Mouse (Mus musculus) left cerebral cortex, adult 11 months (tissue): ENCODE measurements around the gene Elmo1.

Experiments used
- DNase-seq: peaks from one replicate; pipeline ENCODE4 v3.0.0; 2022; ENCODE audit warnings: low spot score

The Elmo1 gene

DNA sequence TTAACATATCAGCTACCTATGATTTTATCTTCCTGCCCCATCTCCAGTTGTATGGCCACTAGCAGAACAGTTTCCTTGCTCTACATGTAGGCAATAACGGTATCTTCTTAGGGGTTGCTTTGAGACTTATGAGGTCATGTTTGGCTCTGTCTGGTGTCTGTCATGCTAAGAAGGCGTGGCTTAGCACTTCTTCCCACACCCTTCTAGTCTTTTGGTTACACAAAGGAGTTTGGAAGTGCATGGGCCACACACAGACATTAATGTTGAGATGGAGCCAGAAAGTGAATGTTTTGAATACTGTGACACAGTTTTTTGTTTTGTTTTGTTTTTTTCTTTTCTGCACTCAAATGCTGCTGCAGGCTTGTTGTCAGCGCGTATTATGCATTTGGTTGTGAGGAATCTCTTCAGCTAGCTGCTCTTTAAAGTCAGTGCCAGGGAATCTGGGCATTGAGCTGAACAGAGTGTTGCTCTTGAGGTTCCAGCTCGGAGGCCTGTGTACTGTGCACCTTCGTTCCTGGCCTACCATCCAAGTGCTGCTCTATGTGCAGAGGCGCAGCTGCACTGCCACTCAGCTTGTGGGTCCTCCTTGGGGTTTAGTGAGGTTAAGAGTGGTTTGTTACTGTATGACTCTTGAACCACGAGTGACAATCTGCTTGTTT lies 31.1 kb downstream of the Elmo1 start:
- DNase-seq, result no peak

DNA sequence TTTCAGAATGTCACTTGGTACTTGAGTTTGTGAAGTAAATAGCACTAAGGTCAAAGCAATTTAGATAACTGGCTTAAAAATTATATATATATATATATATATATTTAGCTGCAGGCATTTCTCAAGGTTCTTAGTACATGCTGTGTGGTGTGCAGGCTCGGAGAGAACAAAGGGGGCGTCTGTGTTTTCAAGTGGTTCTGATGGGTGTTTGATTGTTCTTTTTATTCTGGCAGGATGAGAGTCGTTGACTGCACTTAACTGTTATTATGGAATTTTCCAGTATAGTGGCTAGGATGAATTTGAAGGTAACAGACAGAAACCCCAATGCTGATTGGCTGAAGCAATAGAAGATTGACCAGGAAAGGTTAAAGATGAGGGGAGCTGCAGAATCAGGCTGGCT lies 33.6 kb downstream of the Elmo1 start:
- no peak for DNase-seq

DNA sequence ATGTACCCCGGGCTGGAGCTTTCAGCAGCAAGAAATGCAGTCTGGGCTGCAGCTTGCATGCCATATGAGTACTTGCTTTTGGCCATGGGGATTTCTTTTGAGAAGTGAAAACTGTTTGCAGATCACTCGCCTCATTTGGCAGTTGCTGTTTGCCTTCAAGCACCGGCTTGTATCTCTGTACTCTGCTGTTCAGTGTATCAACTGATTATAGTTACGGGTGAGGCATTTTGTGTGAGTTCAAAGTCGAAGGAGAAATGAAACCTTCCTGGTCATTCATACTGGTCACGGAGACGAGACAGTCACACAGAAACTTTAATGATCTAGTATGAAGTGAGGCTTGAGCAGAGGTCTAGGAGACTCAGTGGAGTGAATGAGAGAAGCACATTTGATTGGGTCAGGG lies 34.6 kb downstream of the Elmo1 start:
- no peak for DNase-seq

DNA sequence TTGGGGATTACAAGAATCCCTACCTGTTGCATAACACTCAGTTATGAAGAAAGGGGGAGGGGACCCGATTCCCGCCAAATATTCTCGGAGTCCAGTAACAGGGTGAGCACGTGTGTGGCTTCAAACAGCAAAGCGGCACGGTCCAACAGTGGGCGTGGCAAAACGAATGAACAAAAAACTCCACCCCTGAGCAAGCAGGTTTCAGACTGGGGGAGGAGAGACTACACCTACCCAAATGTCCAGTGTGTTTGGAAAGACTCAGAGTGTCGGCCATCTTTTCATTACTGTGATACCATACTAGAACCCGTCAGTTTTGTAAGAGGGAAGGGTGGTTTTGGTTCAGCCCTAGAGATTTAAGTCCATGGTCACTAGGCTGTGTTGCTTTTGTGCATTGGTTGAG lies 35.4 kb downstream of the Elmo1 start:
- no peak for DNase-seq

DNA sequence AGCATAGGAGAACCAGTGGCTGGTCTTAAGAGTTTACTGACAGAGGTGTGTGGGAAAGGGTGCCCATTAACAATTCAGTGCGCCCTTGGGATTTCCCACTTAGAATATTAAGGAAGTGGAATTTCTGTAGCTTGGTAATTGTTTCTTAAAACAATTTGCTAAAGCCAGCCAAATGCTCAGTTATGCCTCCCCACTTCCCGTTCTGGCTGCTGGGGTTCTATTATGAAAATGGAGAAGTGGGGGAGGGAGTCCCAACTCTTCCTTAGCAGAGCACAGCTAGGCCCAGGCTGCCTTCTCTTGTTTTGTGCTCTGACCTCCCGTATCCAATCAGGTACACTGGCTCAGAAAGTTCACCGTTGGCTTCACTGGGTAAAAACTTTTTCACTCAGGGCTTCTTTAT lies 37.2 kb downstream of the Elmo1 start:
- DNase-seq, result no peak

DNA sequence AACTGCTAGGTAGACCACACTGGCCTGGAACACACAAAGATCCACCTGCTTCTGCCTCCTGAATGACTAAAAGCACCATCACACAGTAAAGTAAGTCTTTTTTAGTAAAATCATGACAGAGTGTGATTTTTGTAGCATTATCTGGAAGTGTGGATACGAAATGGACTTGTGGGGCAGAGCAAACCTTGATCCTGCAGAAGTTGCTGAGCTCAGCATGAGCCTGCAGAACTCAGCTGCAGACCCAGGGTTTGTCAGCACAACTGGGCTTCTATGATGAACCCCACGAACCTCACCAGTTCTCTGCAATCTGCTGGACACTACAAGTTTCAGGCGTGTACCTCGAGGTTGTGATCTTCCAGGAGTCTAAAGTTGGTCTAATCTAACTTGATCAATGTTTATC lies 37.7 kb downstream of the Elmo1 start:
- DNase-seq, result no peak

DNA sequence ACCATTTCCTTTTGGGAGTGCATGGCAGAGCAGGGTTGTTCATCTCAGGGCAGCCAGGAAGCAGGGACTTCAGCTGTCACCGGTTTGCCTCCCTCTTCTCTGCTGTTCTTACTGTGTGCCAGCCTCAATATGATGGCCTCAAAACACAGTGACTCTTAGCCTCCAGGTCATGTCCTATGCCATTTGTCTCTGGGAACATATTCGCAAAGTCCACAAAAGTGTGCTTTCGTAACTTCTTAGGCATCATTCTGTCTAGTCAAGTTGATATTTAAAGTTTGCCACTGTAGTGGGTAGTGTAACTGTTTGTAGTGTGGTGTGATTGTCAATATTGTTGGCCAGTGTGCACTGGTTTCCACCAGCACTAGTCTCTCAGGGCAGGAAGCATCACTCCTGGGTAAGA lies 40.3 kb downstream of the Elmo1 start:
- DNase-seq, result no peak

DNA sequence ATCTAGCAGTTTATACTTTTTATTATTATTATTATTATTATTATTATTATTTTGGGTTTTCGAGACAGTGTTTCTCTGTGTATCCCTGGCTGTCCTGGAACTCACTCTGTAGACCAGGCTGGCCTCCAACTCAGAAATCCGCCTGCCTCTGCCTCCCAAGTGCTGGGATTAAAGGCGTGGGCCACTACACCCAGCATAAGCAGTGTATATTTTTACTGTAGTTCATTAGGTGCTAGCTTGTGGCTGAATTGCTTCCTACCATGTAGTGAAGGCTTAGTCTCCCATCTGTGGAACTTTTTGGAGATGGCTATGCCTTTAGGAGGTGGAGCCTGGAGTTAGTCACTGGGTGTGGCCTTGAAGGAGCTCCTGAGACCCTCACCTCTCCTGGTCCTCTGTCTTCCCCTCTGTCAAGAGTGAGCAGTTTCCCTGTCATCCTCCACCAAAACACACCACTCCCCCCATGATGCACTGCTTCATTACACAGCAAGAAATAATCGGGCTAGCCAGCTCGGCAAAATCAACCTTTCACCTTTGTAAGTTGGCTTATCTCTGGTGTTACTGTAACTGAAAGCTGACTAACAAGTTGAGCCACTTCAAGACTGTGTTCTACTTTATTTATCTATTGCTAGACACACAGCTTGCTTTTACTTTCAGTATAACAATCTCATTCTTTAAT lies 41.1 kb downstream of the Elmo1 start:
- DNase-seq, result no peak

DNA sequence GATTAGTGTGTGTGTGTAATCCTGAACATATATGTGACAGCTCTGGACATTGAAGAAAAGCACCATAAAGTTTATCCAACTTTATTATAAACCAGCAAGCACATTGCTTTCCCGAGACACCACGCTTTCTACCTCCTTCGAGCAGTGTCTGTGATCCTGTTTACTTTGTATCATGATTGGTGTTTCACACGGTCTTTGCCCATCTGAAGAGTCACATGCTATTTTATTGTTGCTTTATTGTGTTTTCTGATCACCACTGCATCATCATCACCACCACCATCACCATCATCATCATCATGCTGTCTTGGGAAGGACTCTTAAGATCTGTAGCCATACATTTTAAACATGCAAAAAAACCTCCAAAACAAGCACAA lies 41.6 kb downstream of the Elmo1 start:
- DNase-seq, result no peak

DNA sequence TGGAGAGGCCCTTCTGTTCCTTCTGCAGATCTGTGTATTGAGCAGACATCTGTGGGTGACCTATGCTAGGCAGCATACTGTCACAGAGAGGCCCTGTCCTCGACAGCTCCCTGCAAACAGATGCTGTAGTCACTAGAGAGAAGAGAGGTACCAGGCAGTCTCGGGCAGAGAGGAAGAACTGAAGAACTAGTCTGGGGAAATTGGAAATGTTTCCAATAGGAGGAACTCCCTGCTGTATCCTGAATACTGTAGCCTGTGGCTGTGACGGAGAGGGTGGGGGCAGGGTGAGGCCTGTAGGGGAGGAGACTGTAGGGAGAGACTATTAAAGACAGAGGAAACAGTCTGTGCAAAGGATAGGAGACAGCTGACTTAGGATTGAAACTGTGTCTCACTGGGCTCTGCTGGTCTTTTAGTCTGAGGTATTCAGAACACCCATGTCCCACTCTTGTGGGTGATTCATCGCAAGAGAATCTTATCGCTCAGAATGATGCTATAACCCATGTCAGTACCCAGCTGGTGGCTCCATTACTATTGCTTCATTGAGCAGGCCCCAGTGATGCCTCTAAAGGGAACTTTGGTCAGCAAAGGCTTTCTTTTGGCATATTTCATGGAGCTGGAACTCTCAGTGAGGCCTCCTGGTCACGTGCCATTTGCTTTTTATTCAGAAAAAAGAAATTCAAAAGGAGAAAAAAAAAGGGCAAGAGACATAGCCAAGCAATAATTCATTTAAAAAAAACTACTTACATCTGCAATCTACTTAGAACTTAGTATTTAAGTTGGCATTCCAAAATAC lies 43.4 kb downstream of the Elmo1 start:
- DNase-seq, result no peak

DNA sequence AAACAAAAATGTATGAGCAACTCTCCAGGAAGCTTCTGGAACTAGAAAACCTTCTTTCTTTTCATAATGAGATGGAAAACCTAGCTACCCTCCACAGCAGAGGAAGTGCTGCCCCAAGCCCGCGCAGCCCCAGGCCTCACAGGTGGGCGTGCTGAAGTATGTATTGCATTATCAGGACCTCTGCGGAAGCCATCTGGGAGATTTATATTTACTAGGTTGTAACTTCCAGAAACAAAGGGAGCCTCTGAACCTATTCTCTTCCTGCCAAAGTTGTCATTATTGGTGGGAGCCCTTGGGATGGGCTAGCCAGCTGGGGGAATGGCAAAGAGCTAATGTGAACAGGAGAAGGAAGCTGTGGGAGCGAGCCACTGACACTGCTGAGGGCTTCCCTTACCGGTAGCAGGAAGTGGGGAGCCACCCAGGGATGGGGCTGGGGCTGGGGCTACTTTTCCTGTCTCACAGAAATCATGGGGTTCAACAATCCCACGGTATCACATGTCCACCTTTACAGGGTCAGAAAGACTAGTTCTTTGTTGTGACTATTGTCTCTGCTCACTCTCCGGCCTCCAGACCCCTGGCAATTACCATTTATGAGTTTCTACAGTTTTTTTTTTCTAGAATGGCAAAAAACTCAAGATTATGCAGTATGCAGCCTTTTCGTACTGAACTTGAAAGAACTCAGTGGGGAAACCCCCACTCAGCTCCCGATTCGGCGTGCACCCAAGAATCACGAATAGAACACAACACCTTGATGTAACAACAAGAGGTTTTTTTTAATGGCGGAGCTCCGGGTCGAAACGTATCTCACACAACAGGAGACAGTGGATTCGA lies 44.2 kb downstream of the Elmo1 start:
- no peak for DNase-seq

DNA sequence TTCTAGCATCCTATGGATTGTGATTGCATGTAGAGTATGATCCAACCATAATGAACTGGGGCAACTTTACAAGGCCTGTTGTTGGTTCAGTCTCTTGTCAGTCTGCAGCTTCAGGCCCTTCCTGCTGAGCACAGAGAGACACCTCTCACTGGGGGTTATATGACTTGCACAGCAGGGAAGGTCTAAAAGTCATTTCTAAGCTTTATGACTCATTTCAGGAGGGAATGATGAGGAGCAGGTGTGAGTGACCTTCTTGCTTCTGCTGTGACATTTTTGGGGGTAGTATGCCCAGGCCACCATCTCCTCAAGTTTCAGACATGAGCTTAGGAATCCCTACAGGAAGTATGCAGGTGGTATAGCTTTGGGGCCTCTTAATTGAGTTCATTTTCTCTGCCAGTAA lies 46.4 kb downstream of the Elmo1 start:
- DNase-seq, result no peak

DNA sequence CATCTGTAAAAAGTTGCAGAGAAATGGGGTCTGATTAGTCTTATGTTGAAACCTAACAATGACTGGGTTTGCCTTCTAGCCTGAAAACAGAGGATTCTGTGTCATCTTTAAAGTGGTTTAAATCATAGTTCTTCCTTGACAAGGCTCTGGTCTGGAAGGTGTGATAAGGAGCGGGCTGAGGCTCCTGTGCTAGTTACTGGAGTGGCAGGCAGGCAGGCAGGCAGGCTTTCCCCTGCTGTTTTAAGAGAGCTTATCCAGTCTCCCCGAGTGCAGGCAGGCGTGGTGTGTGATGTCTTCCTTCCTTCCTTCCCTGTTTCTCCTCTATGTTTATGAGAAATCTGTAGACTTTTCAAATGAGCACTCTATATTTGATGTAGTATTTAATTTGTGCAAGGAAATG lies 48.1 kb downstream of the Elmo1 start:
- DNase-seq, result no peak

DNA sequence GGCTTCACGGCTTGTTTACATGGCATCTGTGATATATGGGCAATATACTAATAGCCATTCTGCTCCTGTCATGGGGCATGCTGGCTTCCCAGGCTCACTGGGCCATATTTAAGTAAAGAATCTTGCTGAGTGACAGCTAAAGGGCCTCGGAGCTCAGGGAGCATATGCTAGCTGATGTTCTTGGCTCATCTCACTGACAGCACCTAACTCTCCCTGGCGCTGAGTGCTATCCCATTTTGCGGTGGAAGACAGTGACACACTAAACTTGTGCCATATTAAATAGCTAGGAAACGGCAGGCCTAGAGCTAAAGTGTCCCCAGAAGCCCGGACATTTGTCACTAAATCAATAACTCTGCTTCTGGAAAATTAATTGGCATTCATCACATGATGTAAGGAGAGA lies 48.7 kb downstream of the Elmo1 start:
- DNase-seq, result no peak

DNA sequence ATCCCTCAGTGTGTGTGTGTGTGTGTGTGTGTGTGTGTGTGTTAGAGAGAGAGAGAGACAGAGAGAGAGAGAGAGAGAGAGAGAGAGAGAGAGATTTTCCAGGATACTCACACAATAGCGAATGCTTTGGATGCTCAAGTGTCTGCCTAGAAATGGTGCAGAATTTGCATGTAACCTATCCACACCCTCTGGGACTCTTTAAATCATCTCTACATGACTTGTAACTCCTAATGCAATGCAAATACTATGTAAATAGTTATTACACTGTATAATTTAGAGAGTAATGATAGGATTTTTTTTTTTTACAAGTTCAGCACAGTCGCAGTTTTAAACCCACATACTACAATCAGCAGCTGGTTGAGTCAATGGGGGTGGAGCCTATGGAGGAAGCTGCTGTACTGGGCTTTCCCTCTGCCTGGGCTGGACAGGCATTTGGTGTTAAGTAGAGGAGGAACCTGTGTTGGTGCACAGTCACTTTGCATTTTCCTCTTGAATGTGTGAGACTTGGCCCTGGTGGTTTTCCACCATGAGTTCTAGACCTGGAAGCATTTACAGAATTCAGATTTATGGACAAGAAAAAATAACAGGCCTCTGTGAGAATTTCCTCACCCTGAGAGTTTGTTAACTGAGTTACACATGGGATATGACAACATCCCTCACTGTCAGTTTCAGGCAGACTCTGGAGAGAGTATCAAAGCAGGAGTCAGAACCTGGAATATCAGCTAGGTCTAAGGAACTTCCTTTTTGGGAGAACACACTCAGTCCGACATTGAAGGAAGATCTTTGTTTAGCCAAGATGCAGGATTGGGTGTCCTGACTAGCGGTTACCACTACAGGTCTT lies 49.6 kb downstream of the Elmo1 start:
- no peak for DNase-seq

DNA sequence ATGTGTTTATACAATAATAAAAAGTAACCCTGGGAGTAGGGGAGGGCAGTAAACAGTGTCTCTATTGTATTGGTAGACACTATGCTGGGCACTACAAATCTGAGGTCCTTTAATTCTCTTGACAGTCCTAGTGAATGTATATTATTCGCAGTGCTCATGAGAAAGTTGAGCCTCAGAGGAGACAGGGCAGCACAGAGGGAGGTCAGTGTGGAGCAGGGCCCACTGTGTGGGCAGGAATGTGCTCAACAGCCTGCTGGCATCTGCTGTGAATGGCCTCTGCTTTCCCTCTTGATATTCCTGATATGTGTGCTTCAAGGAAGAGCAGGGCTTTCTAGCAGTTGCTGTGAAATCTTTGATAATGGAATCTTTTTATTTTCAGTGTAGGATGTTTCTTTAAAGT lies 52.2 kb downstream of the Elmo1 start:
- DNase-seq, result no peak

DNA sequence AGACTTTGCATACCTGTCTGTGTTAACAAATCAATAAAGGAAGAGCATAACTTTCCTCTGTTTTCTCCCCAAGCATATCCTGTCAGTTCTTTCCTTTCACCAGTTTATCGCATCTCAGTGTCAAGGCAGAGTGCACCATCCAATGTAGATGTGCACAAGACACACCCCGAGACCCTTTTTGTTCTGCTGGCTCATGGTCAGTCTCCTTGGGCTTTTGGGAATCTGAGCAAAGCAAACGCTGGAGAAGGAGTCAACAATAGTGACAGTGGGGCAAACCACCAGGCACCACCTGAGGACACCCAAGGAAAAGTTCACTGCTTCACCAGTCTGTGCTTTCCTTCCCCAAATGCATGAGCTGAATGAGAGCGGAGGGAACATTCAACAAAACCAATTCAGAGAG lies 56.5 kb downstream of the Elmo1 start:
- DNase-seq, result no peak

DNA sequence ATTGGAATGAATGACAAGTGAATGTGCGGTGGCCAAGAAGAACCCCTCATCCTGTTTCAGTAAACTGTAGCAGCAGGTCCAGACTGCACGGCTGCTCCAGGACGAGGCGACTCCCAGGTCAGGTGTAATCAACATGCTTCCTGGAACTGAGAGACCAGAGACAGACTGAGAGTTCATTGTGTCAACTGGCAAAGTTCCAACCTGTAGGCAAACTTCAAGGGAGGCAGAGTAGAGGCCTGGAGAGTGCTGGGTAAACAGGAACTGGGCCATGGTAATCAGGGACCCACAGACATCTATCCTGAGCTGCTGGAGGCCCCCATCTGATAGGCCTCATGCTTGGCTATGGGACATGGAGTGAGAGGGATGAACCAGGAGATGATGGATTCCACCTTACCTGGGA lies 57.3 kb downstream of the Elmo1 start:
- DNase-seq, result no peak

DNA sequence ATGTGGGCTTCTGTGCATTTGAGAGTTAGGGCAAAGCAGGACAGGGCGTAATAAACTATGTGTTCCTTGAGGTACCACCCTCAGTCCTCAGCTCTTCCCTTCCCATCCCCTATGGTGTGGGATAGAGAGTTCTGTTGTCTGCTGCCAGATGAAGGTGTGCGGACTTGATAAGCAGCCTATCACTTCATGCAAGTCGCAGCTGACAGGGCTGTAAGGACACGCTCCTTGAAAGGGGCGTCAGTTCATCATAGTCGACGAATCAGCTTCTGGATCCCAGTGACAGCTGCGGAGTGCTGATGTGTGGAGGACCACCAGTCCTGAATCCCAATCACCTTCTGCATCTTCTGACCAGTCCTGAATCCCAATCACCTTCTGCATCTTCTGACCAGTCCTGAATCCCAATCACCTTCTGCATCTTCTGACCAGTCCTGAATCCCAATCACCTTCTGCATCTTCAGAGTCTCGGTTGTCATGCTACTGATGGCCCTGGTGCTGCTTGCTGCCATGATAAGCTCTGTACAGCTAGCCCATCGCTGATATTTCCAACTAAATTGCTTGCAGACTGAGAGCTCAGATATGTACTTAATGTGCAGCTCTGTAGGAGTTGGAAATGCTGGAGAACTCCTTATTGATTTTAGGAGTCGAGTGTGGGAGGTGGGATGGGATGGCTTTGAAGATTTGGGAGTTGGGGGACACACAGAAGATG lies 59.9 kb downstream of the Elmo1 start:
- no peak for DNase-seq

DNA sequence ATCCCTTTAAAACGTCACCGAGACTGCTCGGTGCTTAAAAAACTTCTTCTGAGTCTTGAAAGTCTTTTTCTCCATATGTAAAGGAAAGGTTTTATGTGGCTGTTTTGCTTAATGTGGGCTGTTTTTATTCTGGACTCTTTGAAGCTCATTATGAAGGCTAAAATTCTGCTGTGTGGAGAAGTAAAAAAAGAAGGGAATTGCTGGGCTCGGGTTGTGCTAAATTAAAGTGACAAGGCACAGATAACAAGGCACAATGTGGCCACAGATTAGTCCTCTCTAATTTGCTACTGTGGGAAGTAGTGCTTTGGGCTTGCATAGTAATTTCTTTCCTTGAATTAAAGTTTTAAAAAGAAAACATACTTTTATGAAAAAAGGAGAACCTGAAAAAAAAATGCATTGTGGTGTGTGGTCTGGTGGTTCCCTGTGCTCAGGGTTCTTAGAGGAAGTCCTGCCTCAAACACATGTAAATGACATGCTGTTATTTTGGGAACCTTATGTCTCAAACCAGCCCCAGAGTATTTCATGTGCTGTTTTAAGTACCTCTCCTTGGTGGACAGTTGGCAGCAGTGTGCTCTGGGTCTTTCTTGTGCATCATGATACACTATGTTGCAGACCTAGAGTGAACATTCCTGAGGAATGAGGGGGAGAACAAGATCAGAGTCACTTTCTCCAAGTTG lies 61.0 kb downstream of the Elmo1 start:
- DNase-seq, result no peak
